Mouse (Mus musculus) heart, postnatal 0 days (tissue): Measurements from ENCODE around the gene Tmem164. TPM values are rescaled to one million over a fixed set of nuclear protein-coding genes. Genes with fewer than 3 reads are reported as not detected.

Source experiments
- ATAC-seq: fragments of 200-750 bp; cut with Nextera tagmentation; 2 replicates; pipeline ENCODE4 v1.8.0; 2017; ENCODE audit warnings: low read depth, moderate number of reproducible peaks, moderate library complexity; ENCODE audit not compliant: insufficient read depth
- DNase-seq: peaks from one replicate; pipeline ENCODE4 v3.0.0-alpha.2; 2016; ENCODE audit warnings: low spot score
- H3K27ac ChIP-seq: fragments of 300-500 bp; sonication (generic); 2 replicates; pipeline ENCODE4 v1.5.1; 2014; ENCODE audit warnings: low read depth, mild to moderate bottlenecking
- H3K27me3 ChIP-seq: fragments of 300-500 bp; sonication (generic); 2 replicates; pipeline ENCODE4 v1.6.1; 2014; ENCODE audit warnings: low read length, mixed read lengths; ENCODE audit not compliant: control insufficient read depth, insufficient read depth
- H3K36me3 ChIP-seq: fragments of 300-500 bp; sonication (generic); replicated peaks from 2 replicates; pipeline ENCODE4 v1.6.1; 2014; ENCODE audit warnings: low read length, mixed read lengths; ENCODE audit not compliant: control insufficient read depth, insufficient read depth
- H3K4me1 ChIP-seq: fragments of 300-500 bp; sonication (generic); 2 replicates; pipeline ENCODE4 v1.6.1; 2014; ENCODE audit warnings: antibody characterized with exemption; ENCODE audit not compliant: control insufficient read depth, insufficient read depth
- H3K4me2 ChIP-seq: fragments of 300-500 bp; sonication (generic); 2 replicates; pipeline ENCODE4 v1.6.1; 2014; ENCODE audit warnings: low read depth, mild to moderate bottlenecking, low read length, moderate library complexity
- H3K4me3 ChIP-seq: fragments of 300-500 bp; sonication (generic); 2 replicates; pipeline ENCODE4 v1.5.1; 2014; ENCODE audit warnings: low read depth, low read length
- H3K9ac ChIP-seq: fragments of 300-500 bp; sonication (generic); replicated peaks from 2 replicates; pipeline ENCODE4 v1.6.1; 2014; ENCODE audit warnings: low read depth, low read length, mixed read lengths
- H3K9me3 ChIP-seq: fragments of 300-500 bp; sonication (generic); replicated peaks from 2 replicates; pipeline ENCODE4 v1.6.1; 2016; ENCODE audit warnings: low read length; ENCODE audit not compliant: control insufficient read depth
- CTCF ChIP-seq: IDR thresholded peaks from 2 replicates; pipeline ENCODE4 v1.5.1; 2016; ENCODE audit warnings: antibody characterized with exemption, control low read depth, low read depth
- EP300 ChIP-seq: IDR thresholded peaks from 2 replicates; pipeline ENCODE4 v1.6.1; 2016; ENCODE audit warnings: antibody characterized with exemption, low read depth
- WGBS: fragments of 180-500 bp; shearing (Covaris S2); extraction: QIAGEN DNeasy Blood & Tissue Kit; methylation state at CpG from one replicate; pipeline ENCODE4 v1.1.7; 2014; 5-methylcytosine and 5-hydroxymethylcytosine counted together
- polyA plus RNA-seq: library from polyadenylated mRNA; unstranded; fragments of >200 nt; fragmentation: Nextera tagmentation; extraction: Ambion mirVana; gene quantifications from 2 replicates; pipeline ENCODE4 v1.2.1, GENCODE M21; 2015
- total RNA-seq: library from RNA; depleted of rRNA; stranded (reverse); fragments of >200 nt; gene quantifications from 2 replicates; pipeline ENCODE4 v1.2.3, GENCODE M21; 2014; ENCODE audit warnings: low replicate concordance

Gene Tmem164
- total and polyA plus RNA-seq, 2 experiments from 2014 or later = 57.0 to 127 TPM

DNA sequence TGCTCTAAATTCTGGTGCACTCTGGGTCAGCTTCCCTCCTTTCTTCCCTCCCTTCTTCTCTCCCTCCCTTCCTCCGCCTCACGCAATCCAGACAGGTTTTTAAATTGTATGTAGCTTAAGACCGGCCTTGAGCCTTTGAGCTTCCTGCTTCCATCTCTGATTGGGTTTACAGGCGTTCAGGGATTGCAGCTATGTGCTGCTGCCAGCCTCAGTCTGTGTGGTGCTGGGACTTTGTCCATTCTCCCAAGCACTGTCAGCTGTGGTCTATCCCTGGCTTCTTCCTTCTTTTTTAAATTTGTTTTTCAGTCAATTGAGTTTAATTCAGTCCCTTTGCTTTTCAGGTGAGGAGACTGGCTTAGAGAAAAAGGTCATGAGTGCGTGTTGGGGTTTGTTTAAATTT is 20.9 kb downstream of the Tmem164 start:
- Histone ChIP-seq H3K9me3 (no peaks in the 10 kb centered on the region), H3K27me3 (no peaks in the 10 kb centered on the region), H3K4me3 (no peak overlapping the region), H3K36me3 (peaks cover 6% of the 10 kb centered on the region; the same call in 1 of the 2 replicates), H3K27ac (no peak overlapping the region), H3K9ac (no peak overlapping the region), H3K4me1 (no peaks in the 10 kb centered on the region), H3K4me2 (no peak overlapping the region)
- TF ChIP-seq EP300 (no peak), CTCF (no peak)
- WGBS = 77% methylated on average over 5 of the region's 5 CpGs
- ATAC-seq = no peak
- no peak for DNase-seq

- DNase-seq (no peak), ATAC-seq (no peak)
- Histone ChIP-seq H3K4me1 (no peaks in the 10 kb centered on the region), H3K27me3 (no peaks in the 10 kb centered on the region), H3K9ac (no peak overlapping the region), H3K27ac (no peak overlapping the region; the same call in 1 of the 2 replicates), H3K9me3 (no peaks in the 10 kb centered on the region), H3K4me3 (no peak overlapping the region), H3K4me2 (no peak overlapping the region), H3K36me3 (peaks cover 6% of the 10 kb centered on the region; the same call in 1 of the 2 replicates)
- TF ChIP-seq EP300 = no peak
- TF ChIP-seq CTCF = no peak
- 18% methylated on average over 3 of the region's 3 CpGs for WGBS
Observed at GRCm38 (mm10) chrX:142702566-142702965, 21.4 kb downstream of the Tmem164 start.

DNA sequence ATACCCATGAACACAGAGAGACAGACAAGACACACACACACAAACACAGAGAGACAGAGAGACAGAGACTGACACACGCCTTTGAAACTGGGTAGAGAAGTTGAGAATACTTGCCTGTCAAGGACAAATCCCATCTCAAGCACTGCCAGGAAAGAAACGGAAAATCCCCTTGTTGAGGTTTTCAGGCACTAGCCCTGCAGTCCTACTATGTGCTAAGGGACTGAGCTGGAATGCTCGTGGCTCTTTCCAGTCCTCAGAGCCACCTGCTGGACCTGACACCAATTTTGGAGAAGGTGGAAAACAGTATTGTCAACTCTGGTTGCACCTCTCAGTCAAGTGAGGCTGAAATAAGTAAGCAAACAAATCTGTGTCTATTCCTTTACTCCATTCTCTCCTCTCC is 22.7 kb downstream of the Tmem164 start:
- WGBS = 80% methylated on average over 3 of the region's 3 CpGs
- Histone ChIP-seq H3K4me1 (no peaks in the 10 kb centered on the region), H3K4me2 (no peak overlapping the region), H3K27me3 (no peaks in the 10 kb centered on the region), H3K4me3 (no peak overlapping the region), H3K9ac (no peak overlapping the region), H3K36me3 (peaks cover 6% of the 10 kb centered on the region; the same call in 1 of the 2 replicates), H3K9me3 (no peaks in the 10 kb centered on the region), H3K27ac (no peak overlapping the region)
- no peak for ATAC-seq
- TF ChIP-seq CTCF (no peak), EP300 (no peak)
- DNase-seq = no peak

GRCm38 (mm10) chrX:142708257-142708656 is 27.1 kb downstream of the Tmem164 start:
- Histone ChIP-seq H3K4me1 (no peaks in the 10 kb centered on the region), H3K9ac (no peak overlapping the region), H3K27me3 (no peaks in the 10 kb centered on the region), H3K36me3 (no peaks in the 10 kb centered on the region), H3K4me3 (no peak overlapping the region), H3K27ac (no peak overlapping the region), H3K4me2 (no peak overlapping the region), H3K9me3 (no peaks in the 10 kb centered on the region)
- ATAC-seq (no peak), DNase-seq (no peak)
- TF ChIP-seq EP300 (no peak), CTCF (no peak)

GRCm38 (mm10) chrX:142716014-142716413 is 34.8 kb downstream of the Tmem164 start:
- no peak for TF ChIP-seq CTCF
- no peak for TF ChIP-seq EP300
- no peak for DNase-seq
- 72% methylated on average over 3 of the region's 3 CpGs for WGBS
- no peaks in the 10 kb centered on the region for H3K27me3 ChIP-seq
- ATAC-seq = no peak
- H3K4me2 ChIP-seq = no peak overlapping the region
- H3K9me3 ChIP-seq = no peaks in the 10 kb centered on the region
- no peak overlapping the region for H3K27ac ChIP-seq
- H3K36me3 ChIP-seq = no peaks in the 10 kb centered on the region
- no peak overlapping the region for H3K9ac ChIP-seq
- no peak overlapping the region for H3K4me3 ChIP-seq
- no peaks in the 10 kb centered on the region; the same call in 1 of the 2 replicates for H3K4me1 ChIP-seq

DNA sequence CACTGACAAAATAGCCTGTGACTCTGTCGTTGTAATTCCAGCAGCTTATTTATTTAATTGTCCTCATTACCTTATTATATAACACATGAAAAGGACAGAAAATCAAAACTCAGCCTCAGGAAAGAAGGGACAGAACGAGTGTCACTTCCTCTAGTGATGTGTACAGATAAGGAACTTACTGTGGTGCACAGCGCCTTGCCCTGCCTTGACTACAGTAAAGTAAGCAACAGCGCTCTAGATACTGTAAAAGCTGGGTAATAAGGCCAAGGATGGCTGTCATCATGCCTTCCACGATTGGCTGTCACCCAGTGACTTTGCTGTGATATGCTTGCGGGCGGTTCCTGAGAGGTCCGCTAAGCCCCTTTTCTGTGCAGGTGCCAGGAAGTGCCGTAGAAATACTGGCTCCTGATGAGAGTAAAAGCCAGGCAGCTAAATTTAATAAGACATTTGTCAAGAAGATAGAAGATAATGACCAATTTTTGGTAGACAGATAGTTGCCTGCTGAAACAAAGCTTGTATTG is 36.8 kb downstream of the Tmem164 start:
- ATAC-seq = no peak
- Histone ChIP-seq H3K36me3 (no peaks in the 10 kb centered on the region), H3K9ac (no peak overlapping the region), H3K9me3 (no peaks in the 10 kb centered on the region), H3K4me1 (no peaks in the 10 kb centered on the region; the same call in 1 of the 2 replicates), H3K27me3 (no peaks in the 10 kb centered on the region), H3K27ac (no peak overlapping the region), H3K4me2 (no peak overlapping the region), H3K4me3 (no peak overlapping the region)
- WGBS = 31% methylated on average over 9 of the region's 9 CpGs
- DNase-seq = no peak
- TF ChIP-seq CTCF = no peak
- TF ChIP-seq EP300 = no peak
